Mouse (Mus musculus): ENCODE measurements around the gene Zfp410. TPM values are rescaled to one million over a fixed set of nuclear protein-coding genes. Genes with fewer than 3 reads are reported as not detected.
A peak's percentile ranks its signal among the peaks of the same experiment; 100 is the strongest.

The Zfp410 gene
- total and polyA plus RNA-seq, 3 experiments, result 4.0 to 115 (median 99.2) TPM

DNA sequence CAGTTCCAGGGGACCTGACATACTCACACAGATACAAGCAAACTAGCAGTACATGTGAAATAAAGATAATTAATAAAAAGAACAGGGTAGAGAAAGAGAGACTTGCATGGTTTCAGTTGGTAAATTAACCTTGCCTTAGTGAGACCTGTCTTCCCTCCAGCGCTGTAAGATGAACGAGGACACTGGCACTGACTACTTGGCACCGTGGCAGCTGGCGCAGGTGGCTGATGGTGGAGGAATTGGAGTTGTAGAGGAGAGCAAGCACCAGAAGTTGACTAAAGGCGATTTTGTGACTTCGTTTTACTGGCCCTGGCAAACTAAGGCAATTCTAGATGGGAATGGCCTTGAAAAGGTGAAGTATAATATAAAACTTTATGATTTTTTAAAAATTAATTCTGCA is 18.8 kb upstream of the Zfp410 start:
- TF ChIP-seq GATA1 (IDR thresholded peaks at IDR 0.05; ENCODE audit: borderline replicate concordance, low read length), result no peak
- no peak for TF ChIP-seq CTCF (IDR thresholded peaks at IDR 0.05; ENCODE audit: low read depth, low read length)
- TF ChIP-seq POLR2AphosphoS5 (IDR thresholded peaks at IDR 0.05; ENCODE audit: insufficient replicate concordance, low read depth, low read length), result no peak
- TF ChIP-seq GATA2 (IDR thresholded peaks at IDR 0.05; ENCODE audit: borderline replicate concordance, low read depth, low read length), result no peak
- TF ChIP-seq TAL1 (conservative IDR thresholded peaks at IDR 0.05; ENCODE audit: low read depth, low read length), result no peak
- Histone ChIP-seq H3K27me3 (ENCODE audit: insufficient read depth, low read length) (no peaks in the 10 kb centered on the region), H3K36me3 (replicated peaks) (peaks cover 95% of the 10 kb centered on the region), H3K4me3 (ENCODE audit: low read depth, low read length) (no peak overlapping the region), H3K9me3 (replicated peaks) (no peaks in the 10 kb centered on the region), H3K4me1 (ENCODE audit: insufficient read depth, low read depth, low read length) (no peaks in the 10 kb centered on the region; the same call in 1 of the 2 replicates)
- ATAC-seq (ENCODE audit: extremely low read depth, insufficient number of reproducible peaks, low FRiP score, poor library complexity, severe bottlenecking) (no peak), DNase-seq (ENCODE audit: low spot score) (no peak)

DNA sequence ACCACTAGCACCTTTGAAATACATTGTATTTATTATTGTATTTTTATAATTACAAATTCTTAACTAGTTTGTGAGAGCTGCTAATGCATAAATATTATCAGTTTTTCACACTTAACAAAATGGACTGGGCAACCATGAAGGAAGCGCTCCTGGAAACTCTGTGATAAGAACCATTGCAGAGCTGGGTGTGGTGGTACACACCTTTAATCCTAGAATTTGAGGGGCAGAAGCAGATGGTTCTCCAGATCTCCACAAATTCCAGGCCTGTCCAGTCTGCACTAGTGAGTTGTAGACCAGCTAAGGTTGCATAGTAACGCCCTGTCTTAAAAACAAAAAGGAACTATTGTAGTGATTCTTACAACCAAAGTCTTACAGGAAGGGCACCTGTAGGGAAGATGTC is 17.4 kb upstream of the Zfp410 start:
- ATAC-seq (ENCODE audit: extremely low read depth, insufficient number of reproducible peaks, low FRiP score, poor library complexity, severe bottlenecking) (no peak), DNase-seq (ENCODE audit: low spot score) (no peak)
- Histone ChIP-seq H3K36me3 (replicated peaks) (peaks cover 96% of the 10 kb centered on the region), H3K4me3 (ENCODE audit: low read depth, low read length) (no peak overlapping the region), H3K9me3 (replicated peaks) (no peaks in the 10 kb centered on the region), H3K4me1 (ENCODE audit: insufficient read depth, low read depth, low read length) (no peaks in the 10 kb centered on the region; the same call in 1 of the 2 replicates), H3K27me3 (ENCODE audit: insufficient read depth, low read length) (no peaks in the 10 kb centered on the region)
- no peak for TF ChIP-seq CTCF (IDR thresholded peaks at IDR 0.05; ENCODE audit: low read depth, low read length)
- TF ChIP-seq POLR2AphosphoS5 (IDR thresholded peaks at IDR 0.05; ENCODE audit: insufficient replicate concordance, low read depth, low read length), result no peak
- no peak for TF ChIP-seq GATA1 (IDR thresholded peaks at IDR 0.05; ENCODE audit: borderline replicate concordance, low read length)
- no peak for TF ChIP-seq TAL1 (conservative IDR thresholded peaks at IDR 0.05; ENCODE audit: low read depth, low read length)
- no peak for TF ChIP-seq GATA2 (IDR thresholded peaks at IDR 0.05; ENCODE audit: borderline replicate concordance, low read depth, low read length)

GRCm38 (mm10) chr12:84304101-84304500 is 12.6 kb upstream of the Zfp410 start:
- no peaks in the 10 kb centered on the region for H3K9me3 ChIP-seq (replicated peaks)
- peaks cover 92% of the 10 kb centered on the region for H3K36me3 ChIP-seq (replicated peaks)
- no peak overlapping the region for H3K4me3 ChIP-seq (ENCODE audit: low read depth, low read length)
- ATAC-seq (ENCODE audit: extremely low read depth, insufficient number of reproducible peaks, low FRiP score, poor library complexity, severe bottlenecking), result no peak
- no peaks in the 10 kb centered on the region for H3K27me3 ChIP-seq (ENCODE audit: insufficient read depth, low read length)
- H3K4me1 ChIP-seq (ENCODE audit: insufficient read depth, low read depth, low read length), result no peaks in the 10 kb centered on the region
- no peak for TF ChIP-seq GATA1 (IDR thresholded peaks at IDR 0.05; ENCODE audit: borderline replicate concordance, low read length)
- TF ChIP-seq CTCF (IDR thresholded peaks at IDR 0.05; ENCODE audit: low read depth, low read length), result no peak
- TF ChIP-seq TAL1 (conservative IDR thresholded peaks at IDR 0.05; ENCODE audit: low read depth, low read length), result no peak
- TF ChIP-seq GATA2 (IDR thresholded peaks at IDR 0.05; ENCODE audit: borderline replicate concordance, low read depth, low read length), result no peak
- TF ChIP-seq POLR2AphosphoS5 (IDR thresholded peaks at IDR 0.05; ENCODE audit: insufficient replicate concordance, low read depth, low read length), result no peak
- no peak for DNase-seq (ENCODE audit: low spot score)

DNA sequence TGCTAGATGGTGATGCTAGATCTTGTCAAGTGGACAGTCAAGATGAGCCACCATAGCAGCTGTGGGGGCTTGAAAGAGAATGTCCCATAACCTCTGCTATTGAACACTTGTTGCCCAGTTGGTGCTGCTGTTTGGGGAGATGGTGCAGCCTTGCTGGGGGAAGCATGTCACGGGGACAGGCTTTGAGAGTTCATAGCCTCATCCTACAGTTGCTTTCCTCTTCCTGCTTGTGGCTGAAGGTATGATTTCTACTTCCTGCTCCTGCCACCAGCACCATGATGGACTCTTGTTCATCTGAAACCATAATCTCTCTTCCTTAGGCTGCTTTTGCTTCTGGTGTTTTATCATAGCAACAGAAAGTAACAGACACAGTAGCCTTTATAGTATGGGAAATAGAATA is 12.1 kb upstream of the Zfp410 start:
- no peak overlapping the region for H3K4me3 ChIP-seq (ENCODE audit: low read depth, low read length)
- no peaks in the 10 kb centered on the region for H3K27me3 ChIP-seq (ENCODE audit: insufficient read depth, low read length)
- TF ChIP-seq POLR2AphosphoS5 (IDR thresholded peaks at IDR 0.05; ENCODE audit: insufficient replicate concordance, low read depth, low read length), result no peak
- TF ChIP-seq GATA2 (IDR thresholded peaks at IDR 0.05; ENCODE audit: borderline replicate concordance, low read depth, low read length), result no peak
- TF ChIP-seq CTCF (IDR thresholded peaks at IDR 0.05; ENCODE audit: low read depth, low read length), result no peak
- TF ChIP-seq TAL1 (conservative IDR thresholded peaks at IDR 0.05; ENCODE audit: low read depth, low read length), result no peak
- TF ChIP-seq GATA1 (IDR thresholded peaks at IDR 0.05; ENCODE audit: borderline replicate concordance, low read length), result no peak
- DNase-seq (ENCODE audit: low spot score), result no peak
- H3K36me3 ChIP-seq (replicated peaks), result peaks cover 92% of the 10 kb centered on the region
- H3K9me3 ChIP-seq (replicated peaks), result no peaks in the 10 kb centered on the region
- no peak for ATAC-seq (ENCODE audit: extremely low read depth, insufficient number of reproducible peaks, low FRiP score, poor library complexity, severe bottlenecking)
- H3K4me1 ChIP-seq (ENCODE audit: insufficient read depth, low read depth, low read length), result no peaks in the 10 kb centered on the region

GRCm38 (mm10) chr12:84311306-84311705 is 5.3 kb upstream of the Zfp410 start:
- Histone ChIP-seq H3K27me3 (ENCODE audit: insufficient read depth, low read length) (no peaks in the 10 kb centered on the region), H3K9me3 (replicated peaks) (no peaks in the 10 kb centered on the region), H3K4me1 (ENCODE audit: insufficient read depth, low read depth, low read length) (peaks cover 8% of the 10 kb centered on the region), H3K4me3 (ENCODE audit: low read depth, low read length) (no peak overlapping the region), H3K36me3 (replicated peaks) (peaks cover 76% of the 10 kb centered on the region)
- no peak for TF ChIP-seq GATA1 (IDR thresholded peaks at IDR 0.05; ENCODE audit: borderline replicate concordance, low read length)
- no peak for TF ChIP-seq TAL1 (conservative IDR thresholded peaks at IDR 0.05; ENCODE audit: low read depth, low read length)
- no peak for TF ChIP-seq GATA2 (IDR thresholded peaks at IDR 0.05; ENCODE audit: borderline replicate concordance, low read depth, low read length)
- no peak for TF ChIP-seq CTCF (IDR thresholded peaks at IDR 0.05; ENCODE audit: low read depth, low read length)
- DNase-seq (ENCODE audit: low spot score) (no peak), ATAC-seq (ENCODE audit: extremely low read depth, insufficient number of reproducible peaks, low FRiP score, poor library complexity, severe bottlenecking) (no peak)

DNA sequence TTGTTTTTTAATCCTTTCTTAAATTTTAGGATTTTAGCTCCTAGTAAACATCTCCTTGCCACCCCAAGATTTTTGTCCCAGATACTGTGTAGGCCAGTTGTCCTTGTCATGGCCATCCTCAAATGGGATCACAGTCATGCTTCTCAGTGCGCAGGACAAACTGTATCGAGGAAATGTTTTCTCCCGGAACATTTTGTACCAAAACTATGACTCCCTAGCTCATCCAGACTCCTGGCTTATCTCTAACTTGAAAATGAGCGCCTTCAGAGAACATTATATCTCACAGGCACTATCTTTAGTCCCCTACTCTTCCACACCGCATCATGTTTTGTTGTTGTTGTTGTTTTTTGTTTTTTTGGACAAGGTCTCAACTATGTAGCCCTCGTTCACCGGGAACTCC is 646 bp upstream of the Zfp410 start:
- ATAC-seq (ENCODE audit: extremely low read depth, insufficient number of reproducible peaks, low FRiP score, poor library complexity, severe bottlenecking), result no peak
- Histone ChIP-seq H3K36me3 (replicated peaks) (peaks cover 47% of the 10 kb centered on the region), H3K4me3 (ENCODE audit: low read depth, low read length) (peak overlapping the region; percentile 83), H3K27me3 (ENCODE audit: insufficient read depth, low read length) (no peaks in the 10 kb centered on the region), H3K9me3 (replicated peaks) (no peaks in the 10 kb centered on the region), H3K4me1 (ENCODE audit: insufficient read depth, low read depth, low read length) (peaks cover 43% of the 10 kb centered on the region)
- DNase-seq (ENCODE audit: low spot score), result no peak
- TF ChIP-seq GATA2 (IDR thresholded peaks at IDR 0.05; ENCODE audit: borderline replicate concordance, low read depth, low read length) (no peak), POLR2AphosphoS5 (IDR thresholded peaks at IDR 0.05; ENCODE audit: insufficient replicate concordance, low read depth, low read length) (no peak), TAL1 (conservative IDR thresholded peaks at IDR 0.05; ENCODE audit: low read depth, low read length) (no peak), GATA1 (IDR thresholded peaks at IDR 0.05; ENCODE audit: borderline replicate concordance, low read length) (no peak), CTCF (IDR thresholded peaks at IDR 0.05; ENCODE audit: low read depth, low read length) (no peak)

Measured in G1E (cell line).